In genomic region chr9:15357484-15358275, GRCm38 (mm10) we compare ENCODE assay signal across 8 mouse cellular contexts. TPM values are rescaled to one million over a fixed set of nuclear protein-coding genes. Genes with fewer than 3 reads are reported as not detected.
DNase-seq lines count a peak whose midpoint lies in the region; ATAC-seq lines count a peak whose summit lies in the region.

Cep295 (minus strand) TSS chr9:15357788.

- DNase-seq in MEL-GATA-1-ER (ENCODE audit: extremely low read depth, low read depth) = peak; percentile 84
- peak; percentile 98 for DNase-seq in cerebellum, adult 8-10 months
- DNase-seq in forelimb bud, embryonic 11.5 days (ENCODE audit: low read depth, low spot score) = peak; percentile 95
- DNase-seq in layer of hippocampus, adult 9-10 months (ENCODE audit: low spot score) = peak; percentile 57
- peak; percentile 87 for DNase-seq in ovary, postnatal 10 days (ENCODE audit: low spot score)
- peak; percentile 92 to 97 for DNase-seq in thymus, postnatal 10 days (ENCODE audit: low spot score in 2 of 2)

- no peaks in the 10 kb centered on the region for H3K9me3 ChIP-seq in lung, embryonic 16.5 days (ENCODE audit: control insufficient read depth, low read length)

- ATAC-seq in hematopoietic stem cell, adult 5-6 weeks (replicated peaks in 1 of 2; ENCODE audit: insufficient read depth in 1 of 2, low FRiP score in 2 of 2, low TSS enrichment in 1 of 2, low read depth in 1 of 2, poor library complexity in 2 of 2, severe bottlenecking in 2 of 2) = peak; percentile 97
- ATAC-seq in lung, embryonic 16.5 days (ENCODE audit: low read depth) = peak; percentile 100

- H3K27me3 ChIP-seq in lung, embryonic 16.5 days (ENCODE audit: control insufficient read depth, insufficient read depth, low read depth, low read length) = no peaks in the 10 kb centered on the region

- H3K4me3 ChIP-seq in lung, embryonic 16.5 days (ENCODE audit: low read length) = peak within 1 kb of the TSS; percentile 84

- peak within 1 kb of the TSS; percentile 77 for H3K27ac ChIP-seq in lung, embryonic 16.5 days (ENCODE audit: low read length)

- 2% methylated on average over 59 of the region's 60 CpGs for WGBS in lung, embryonic 16.5 days

- H3K36me3 ChIP-seq in lung, embryonic 16.5 days (ENCODE audit: control insufficient read depth, insufficient read depth, low read length) = peaks cover 4% of the 10 kb centered on the region; the same call in 1 of the 2 replicates

- peak within 1 kb of the TSS; percentile 82 for H3K9ac ChIP-seq in lung, embryonic 16.5 days (ENCODE audit: low read length)

- H3K4me2 ChIP-seq in lung, embryonic 16.5 days (ENCODE audit: low read depth, low read length) = peak within 1 kb of the TSS; percentile 75

- peaks cover 10% of the 10 kb centered on the region for H3K4me1 ChIP-seq in lung, embryonic 16.5 days (replicated peaks; ENCODE audit: control insufficient read depth, insufficient read depth, low read length)

RNA-seq across cellular contexts. Expression of gene Cep295, which starts in this region (rescaled TPM):
- total RNA-seq in hematopoietic stem cell, adult 5-6 weeks (2017) = 57.0 and 72.5 TPM in 2 replicates
- 15.8 and 18.9 TPM in 2 replicates for polyA plus RNA-seq in lung, embryonic 16.5 days (2015; fragmentation: Nextera tagmentation; extraction: Ambion mirVana)

Comparison
In these comparisons a context has a peak if more than half of its experiments do, and no peak if none do; other contexts are left out.
1. Peak in every context shown above with its lines: DNase-seq, ATAC-seq, H3K4me3 ChIP-seq and H3K27ac ChIP-seq.